ENCODE assay signal across 22 mouse cellular contexts in the genomic region with DNA sequence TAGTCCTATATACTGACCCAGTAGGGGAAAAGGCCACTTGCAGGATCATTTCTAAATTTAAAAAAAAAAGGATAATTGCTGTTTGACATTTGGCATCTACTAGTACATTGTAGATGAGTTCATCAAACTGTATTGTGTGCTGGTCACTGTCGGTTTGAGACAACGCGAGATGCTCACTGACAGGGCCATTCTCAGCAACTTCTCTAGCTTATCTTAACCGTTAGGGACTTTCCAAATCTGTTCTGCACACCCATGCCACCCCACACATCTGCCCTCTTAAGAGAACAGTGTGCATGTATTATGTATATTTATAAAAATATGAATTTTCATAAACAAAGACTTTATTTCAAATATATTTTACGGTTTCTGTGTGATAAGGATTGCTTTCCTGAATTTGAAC.
"Had no signal": no experiment of that assay in that cellular context is flagged by ENCODE, and none has a peak within 500 bp of the region (broad histone marks: within the 10 kb centered on the region; RNA-seq: fewer than 3 reads in every experiment).

No protein-coding gene starts in this region.

- ATAC-seq: hindbrain, embryonic 16.5 days; hindbrain, postnatal 0 days; inflammation-experienced regulatory T-cells, adult 6 months; intestine, embryonic 15.5 days; intestine, embryonic 16.5 days; intestine, postnatal 0 days had no signal

- DNase-seq: heart, postnatal 10 days; heart, postnatal 14 days; heart, postnatal 36 days; heart, postnatal 4 days; kidney, adult 11 months; kidney, adult 18-20 months; kidney, adult 2 months; kidney, adult 8-10 months; kidney, adult 9 months; kidney, postnatal 10 days; kidney, postnatal 14 days; kidney, postnatal 25 days; kidney, postnatal 36 days; kidney, postnatal 4 days; layer of hippocampus, adult 9-11 months; layer of hippocampus, postnatal 36 days had no signal
